Mouse (Mus musculus) adrenal gland, adult 2 months (tissue): ENCODE measurements at regions not wholly inside any gene's neighbourhood (a gene's known extent, or its start where the extent isn't known, plus 50 kb on each side); places are given as distances from the start of the nearest gene placed in this dataset.
A peak's percentile ranks its signal among the peaks of the same experiment; 100 is the strongest.

Source experiments
- DNase-seq: peaks from one replicate; pipeline ENCODE4 v3.0.0; 2021

- no peak for DNase-seq
These were observed 150.9 kb upstream of the Trib2 start for GRCm38 (mm10) chr12:15967550-15968102.

GRCm38 (mm10) chr12:15966631-15967030 lies 149.9 kb upstream of the Trib2 start:
- no peak for DNase-seq

- no peak for DNase-seq
These were observed 149.2 kb upstream of the Trib2 start for GRCm38 (mm10) chr12:15965921-15966320.

- no peak for DNase-seq
These were observed 147.4 kb upstream of the Trib2 start for GRCm38 (mm10) chr12:15964073-15964472.

GRCm38 (mm10) chr12:15961834-15962233 lies 145.1 kb upstream of the Trib2 start:
- DNase-seq, result no peak

- DNase-seq, result no peak
These were observed 120.9 kb upstream of the Trib2 start for GRCm38 (mm10) chr12:15937443-15938237.

- no peak for DNase-seq
These were observed 115.3 kb upstream of the Trib2 start for GRCm38 (mm10) chr12:15932067-15932466.

GRCm38 (mm10) chr12:15931535-15931934 lies 114.8 kb upstream of the Trib2 start:
- no peak for DNase-seq

- no peak for DNase-seq
These were observed 113.4 kb upstream of the Trib2 start for GRCm38 (mm10) chr12:15930155-15930554.

- no peak for DNase-seq
These were observed 112.8 kb upstream of the Trib2 start for GRCm38 (mm10) chr12:15929541-15929940.

- no peak for DNase-seq
These were observed 101.6 kb upstream of the Trib2 start for GRCm38 (mm10) chr12:15918291-15918690.

GRCm38 (mm10) chr12:15912959-15913358 lies 96.2 kb upstream of the Trib2 start:
- no peak for DNase-seq

GRCm38 (mm10) chr12:15912491-15912890 lies 95.8 kb upstream of the Trib2 start:
- DNase-seq, result no peak

- DNase-seq, result no peak
These were observed 94.7 kb upstream of the Trib2 start for GRCm38 (mm10) chr12:15911254-15911991.

GRCm38 (mm10) chr12:15897539-15897938 lies 80.8 kb upstream of the Trib2 start:
- DNase-seq, result no peak

GRCm38 (mm10) chr12:15896511-15896910 lies 79.8 kb upstream of the Trib2 start:
- peak; percentile 14 for DNase-seq

GRCm38 (mm10) chr12:15895215-15895614 lies 78.5 kb upstream of the Trib2 start:
- DNase-seq, result no peak

- DNase-seq, result no peak
These were observed 73.9 kb upstream of the Trib2 start for GRCm38 (mm10) chr12:15890591-15890990.

- no peak for DNase-seq
These were observed 63.2 kb upstream of the Trib2 start for GRCm38 (mm10) chr12:15879907-15880430.
